Mouse (Mus musculus) right cerebral cortex, adult 18-20 months (tissue): Measurements from ENCODE around the gene 1700056E22Rik.

Source experiments
- DNase-seq: peaks from one replicate; pipeline ENCODE4 v3.0.0; 2022; ENCODE audit warnings: mixed read lengths

1700056E22Rik gene

GRCm38 (mm10) chr1:184034011-184034557 lies at the start of gene 1700056E22Rik:
1700056E22Rik (minus strand) TSS chr1:184034301.
- peak; percentile 98 for DNase-seq

GRCm38 (mm10) chr1:184083166-184083565 lies 49.1 kb upstream of the 1700056E22Rik start:
- no peak for DNase-seq

- DNase-seq = no peak
Observed at GRCm38 (mm10) chr1:184082661-184083060, 48.6 kb upstream of the 1700056E22Rik start.

GRCm38 (mm10) chr1:184079304-184079703 lies 45.2 kb upstream of the 1700056E22Rik start:
- no peak for DNase-seq

- no peak for DNase-seq
Observed at GRCm38 (mm10) chr1:184076756-184077155, 42.7 kb upstream of the 1700056E22Rik start.

GRCm38 (mm10) chr1:184076065-184076464 lies 42.0 kb upstream of the 1700056E22Rik start:
- DNase-seq = no peak

GRCm38 (mm10) chr1:184068971-184069370 lies 34.9 kb upstream of the 1700056E22Rik start:
- no peak for DNase-seq

- DNase-seq = peak; percentile 22
Observed at GRCm38 (mm10) chr1:184067704-184068558, 33.8 kb upstream of the 1700056E22Rik start.

GRCm38 (mm10) chr1:184066460-184067287 lies 32.6 kb upstream of the 1700056E22Rik start:
- no peak for DNase-seq

GRCm38 (mm10) chr1:184065589-184066361 lies 31.7 kb upstream of the 1700056E22Rik start:
- peak; percentile 26 for DNase-seq

- no peak for DNase-seq
Observed at GRCm38 (mm10) chr1:184064306-184064705, 30.2 kb upstream of the 1700056E22Rik start.

- DNase-seq = no peak
Observed at GRCm38 (mm10) chr1:184061901-184062300, 27.8 kb upstream of the 1700056E22Rik start.

- DNase-seq = no peak
Observed at GRCm38 (mm10) chr1:184060828-184061734, 27.0 kb upstream of the 1700056E22Rik start.

GRCm38 (mm10) chr1:184060381-184060780 lies 26.3 kb upstream of the 1700056E22Rik start:
- DNase-seq = no peak

- no peak for DNase-seq
Observed at GRCm38 (mm10) chr1:184059814-184060213, 25.7 kb upstream of the 1700056E22Rik start.

- no peak for DNase-seq
Observed at GRCm38 (mm10) chr1:184058206-184058605, 24.1 kb upstream of the 1700056E22Rik start.

GRCm38 (mm10) chr1:184054176-184054575 lies 20.1 kb upstream of the 1700056E22Rik start:
- DNase-seq = no peak

- no peak for DNase-seq
Observed at GRCm38 (mm10) chr1:184053711-184054110, 19.6 kb upstream of the 1700056E22Rik start.

GRCm38 (mm10) chr1:184053141-184053540 lies 19.0 kb upstream of the 1700056E22Rik start:
- DNase-seq = no peak

- no peak for DNase-seq
Observed at GRCm38 (mm10) chr1:184052331-184052730, 18.2 kb upstream of the 1700056E22Rik start.

GRCm38 (mm10) chr1:184051824-184052223 lies 17.7 kb upstream of the 1700056E22Rik start:
- no peak for DNase-seq
